Mouse (Mus musculus): ENCODE measurements at regions not wholly inside any gene's neighbourhood (a gene's known extent, or its start where the extent isn't known, plus 50 kb on each side); places are given as distances from the start of the nearest gene placed in this dataset.
A peak's percentile ranks its signal among the peaks of the same experiment; 100 is the strongest.

GRCm38 (mm10) chr14:71211359-71211978 lies 611.8 kb upstream of the Fam160b2 start:
- no peaks in the 10 kb centered on the region for H3K4me1 ChIP-seq (ENCODE audit: control insufficient read depth, insufficient read depth, low read length)
- H3K27ac ChIP-seq (ENCODE audit: insufficient read depth, low read depth, low read length) = no peak overlapping the region
- 96% methylated on average over 3 of the region's 3 CpGs for WGBS
- TF ChIP-seq CTCF (IDR thresholded peaks at IDR 0.05; ENCODE audit: insufficient read depth, low read depth, low read length) = no peak
- no peak overlapping the region for H3K4me3 ChIP-seq (ENCODE audit: insufficient read depth, low read depth, low read length)

DNA sequence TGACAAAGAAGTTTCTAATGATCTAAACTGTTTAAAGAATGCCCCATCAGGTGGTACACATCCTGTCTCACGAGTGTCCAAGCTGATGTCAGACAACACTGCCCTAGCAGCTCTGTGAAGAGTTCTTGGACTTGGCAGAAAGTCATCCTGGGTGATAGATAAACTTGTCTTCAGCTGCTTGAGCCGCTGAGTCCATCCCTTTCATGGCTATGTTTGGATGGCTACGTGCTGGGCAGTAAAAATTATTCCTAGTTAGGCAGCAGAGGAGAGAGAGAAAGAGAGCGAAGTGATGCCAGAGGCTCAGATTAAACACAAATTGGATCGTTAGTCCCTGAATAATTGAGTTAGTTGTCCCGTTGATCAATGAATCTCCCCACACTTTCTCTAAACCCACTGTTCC lies 603.8 kb upstream of the Fam160b2 start:
- H3K4me1 ChIP-seq (ENCODE audit: control insufficient read depth, insufficient read depth, low read length) = peaks cover 5% of the 10 kb centered on the region
- WGBS = 68% methylated on average over 6 of the region's 6 CpGs
- H3K4me3 ChIP-seq (ENCODE audit: insufficient read depth, low read depth, low read length) = no peak overlapping the region
- TF ChIP-seq CTCF (IDR thresholded peaks at IDR 0.05; ENCODE audit: insufficient read depth, low read depth, low read length) = no peak
- H3K27ac ChIP-seq (ENCODE audit: insufficient read depth, low read depth, low read length) = no peak overlapping the region

DNA sequence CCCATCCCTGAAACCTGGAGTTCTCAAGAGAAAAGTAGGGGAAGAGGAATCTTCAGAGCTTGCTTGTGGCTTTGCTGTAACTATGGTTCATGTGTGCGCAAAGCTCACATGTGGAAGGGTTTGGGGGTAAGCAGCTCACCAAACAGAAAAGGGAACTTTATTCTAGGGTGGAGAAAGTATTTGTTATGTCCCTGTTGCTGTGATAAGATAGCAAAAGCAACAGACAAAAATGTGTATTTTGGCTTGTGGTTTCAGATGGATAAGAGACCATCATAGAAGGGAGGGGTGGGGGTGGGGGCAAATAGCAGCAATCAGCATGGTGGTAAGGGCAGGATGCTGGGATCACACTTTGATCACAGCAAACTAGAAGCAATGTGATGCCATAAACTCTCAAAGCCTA lies 601.3 kb upstream of the Fam160b2 start:
- H3K4me1 ChIP-seq (ENCODE audit: control insufficient read depth, insufficient read depth, low read length) = peaks cover 6% of the 10 kb centered on the region
- TF ChIP-seq POLR2A (IDR thresholded peaks at IDR 0.05; ENCODE audit: insufficient read depth, low read depth, low read length) (no peak), CTCF (IDR thresholded peaks at IDR 0.05; ENCODE audit: insufficient read depth, low read depth, low read length) (no peak)
- 100% methylated on average over 1 of the region's 1 CpGs for WGBS
- no peak overlapping the region for H3K4me3 ChIP-seq (ENCODE audit: insufficient read depth, low read depth, low read length)
- H3K27ac ChIP-seq (ENCODE audit: insufficient read depth, low read depth, low read length) = no peak overlapping the region

DNA sequence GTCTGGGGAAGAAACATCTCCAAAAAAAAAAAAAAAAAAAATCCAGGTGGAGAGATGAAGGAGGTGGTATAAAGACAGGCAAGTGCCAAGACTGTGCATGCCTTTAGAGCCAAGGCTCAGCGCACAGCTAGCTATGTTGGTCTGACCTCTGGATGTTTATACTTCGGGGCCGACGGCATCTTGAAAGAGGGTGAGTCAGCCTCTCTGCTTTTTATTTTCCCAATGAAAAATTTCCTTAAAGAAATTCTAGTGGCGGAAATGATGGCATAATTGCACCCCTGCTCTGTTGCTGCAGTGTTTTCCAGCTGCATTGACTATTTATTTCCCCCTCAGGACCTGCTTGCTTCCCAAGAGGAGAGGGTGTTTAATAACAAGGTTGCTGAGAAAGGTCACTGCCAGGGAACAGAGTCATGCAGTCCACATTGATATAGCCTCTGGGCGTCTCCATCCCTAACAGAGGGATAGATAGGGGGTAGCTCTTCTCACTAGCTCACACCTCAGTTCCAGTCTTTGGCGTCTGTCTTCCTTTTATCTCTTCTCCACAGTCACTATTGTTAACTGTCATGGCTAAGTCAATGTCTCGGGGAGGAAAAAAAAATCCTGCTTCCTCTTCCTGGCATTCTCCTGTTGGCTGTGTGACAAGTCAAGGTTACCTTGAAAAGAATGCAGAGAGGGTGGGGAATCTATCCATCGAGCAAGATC lies 599.7 kb upstream of the Fam160b2 start:
- TF ChIP-seq CTCF (IDR thresholded peaks at IDR 0.05; ENCODE audit: insufficient read depth, low read depth, low read length) = no peak
- TF ChIP-seq POLR2A (IDR thresholded peaks at IDR 0.05; ENCODE audit: insufficient read depth, low read depth, low read length) = no peak
- peaks cover 6% of the 10 kb centered on the region for H3K4me1 ChIP-seq (ENCODE audit: control insufficient read depth, insufficient read depth, low read length)
- peak overlapping the region; percentile 78 for H3K27ac ChIP-seq (ENCODE audit: insufficient read depth, low read depth, low read length)
- 22% methylated on average over 9 of the region's 9 CpGs for WGBS
- H3K4me3 ChIP-seq (ENCODE audit: insufficient read depth, low read depth, low read length) = no peak overlapping the region

DNA sequence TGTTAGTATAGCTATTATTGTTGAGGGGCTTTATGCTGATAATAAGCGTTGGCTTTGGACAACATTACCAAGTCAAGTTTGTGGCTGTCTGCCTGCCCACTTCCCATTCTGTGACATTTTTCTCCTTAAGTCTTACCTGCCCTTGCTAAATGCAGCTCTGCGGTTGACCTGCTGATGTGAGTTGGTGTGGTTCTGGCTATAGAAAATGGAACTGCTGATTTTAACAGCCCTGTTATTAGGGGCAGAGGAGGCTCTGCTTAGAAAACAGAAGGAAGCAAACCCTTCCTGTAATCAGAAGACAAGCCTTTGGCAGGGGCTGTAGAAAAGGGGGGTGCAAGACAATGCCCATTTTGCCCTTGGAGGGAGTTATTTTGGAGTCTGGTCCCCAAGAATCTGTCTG lies 594.6 kb upstream of the Fam160b2 start:
- WGBS = 74% methylated on average over 2 of the region's 2 CpGs
- TF ChIP-seq CTCF (IDR thresholded peaks at IDR 0.05; ENCODE audit: insufficient read depth, low read depth, low read length) (no peak), POLR2A (IDR thresholded peaks at IDR 0.05; ENCODE audit: insufficient read depth, low read depth, low read length) (no peak)
- Histone ChIP-seq H3K4me3 (ENCODE audit: insufficient read depth, low read depth, low read length) (no peak overlapping the region), H3K27ac (ENCODE audit: insufficient read depth, low read depth, low read length) (no peak overlapping the region), H3K4me1 (ENCODE audit: control insufficient read depth, insufficient read depth, low read length) (0 out of 2 replicates have a peak, but pooled peaks cover 2% of the 10 kb centered on the region)

DNA sequence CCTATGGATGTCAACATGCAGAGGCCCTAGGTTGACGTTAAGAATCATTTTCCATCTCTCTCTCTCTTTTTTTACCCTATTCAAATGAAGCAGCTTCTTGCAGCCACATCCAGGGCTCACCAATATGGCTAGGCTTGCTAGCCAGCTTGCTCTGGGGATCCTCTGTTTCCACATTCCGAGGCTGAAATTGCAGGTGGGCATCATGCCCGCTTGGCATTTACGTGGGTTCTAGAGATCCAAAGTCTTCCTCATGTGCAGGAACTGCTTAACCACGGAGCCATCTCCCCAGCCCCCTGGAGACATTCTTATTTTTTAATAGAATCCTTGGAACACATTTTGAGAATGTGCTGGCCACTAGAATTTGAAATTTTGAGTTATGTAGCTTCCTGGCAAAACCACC lies 592.9 kb upstream of the Fam160b2 start:
- WGBS = 85% methylated on average over 5 of the region's 5 CpGs
- Histone ChIP-seq H3K4me3 (ENCODE audit: insufficient read depth, low read depth, low read length) (no peak overlapping the region), H3K4me1 (ENCODE audit: control insufficient read depth, insufficient read depth, low read length) (no peaks in the 10 kb centered on the region), H3K27ac (ENCODE audit: insufficient read depth, low read depth, low read length) (no peak overlapping the region)
- TF ChIP-seq POLR2A (IDR thresholded peaks at IDR 0.05; ENCODE audit: insufficient read depth, low read depth, low read length) (no peak), CTCF (IDR thresholded peaks at IDR 0.05; ENCODE audit: insufficient read depth, low read depth, low read length) (no peak)

DNA sequence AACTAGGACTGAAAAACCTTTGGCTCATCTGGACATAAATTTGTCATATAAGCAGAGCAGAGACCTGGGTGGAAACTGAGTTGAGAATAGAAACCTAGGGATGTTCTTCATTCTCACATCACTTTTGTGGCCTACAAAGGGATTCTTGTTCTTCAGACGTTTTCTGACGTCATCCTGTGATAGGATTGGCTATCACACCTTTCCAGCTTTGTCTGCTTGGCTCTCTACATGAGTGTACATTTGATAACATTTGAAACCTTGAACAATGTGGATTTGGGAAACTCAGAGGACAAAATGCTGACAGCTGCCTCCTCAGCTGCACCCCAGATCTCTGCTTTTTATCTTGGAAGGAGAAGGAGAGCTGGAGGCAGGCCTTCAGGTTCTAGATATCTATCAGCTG lies 589.7 kb upstream of the Fam160b2 start:
- Histone ChIP-seq H3K4me1 (ENCODE audit: control insufficient read depth, insufficient read depth, low read length) (no peaks in the 10 kb centered on the region), H3K27ac (ENCODE audit: insufficient read depth, low read depth, low read length) (no peak overlapping the region), H3K4me3 (ENCODE audit: insufficient read depth, low read depth, low read length) (no peak overlapping the region)
- TF ChIP-seq CTCF (IDR thresholded peaks at IDR 0.05; ENCODE audit: insufficient read depth, low read depth, low read length) (no peak), POLR2A (IDR thresholded peaks at IDR 0.05; ENCODE audit: insufficient read depth, low read depth, low read length) (no peak)
- 84% methylated on average over 2 of the region's 2 CpGs for WGBS

DNA sequence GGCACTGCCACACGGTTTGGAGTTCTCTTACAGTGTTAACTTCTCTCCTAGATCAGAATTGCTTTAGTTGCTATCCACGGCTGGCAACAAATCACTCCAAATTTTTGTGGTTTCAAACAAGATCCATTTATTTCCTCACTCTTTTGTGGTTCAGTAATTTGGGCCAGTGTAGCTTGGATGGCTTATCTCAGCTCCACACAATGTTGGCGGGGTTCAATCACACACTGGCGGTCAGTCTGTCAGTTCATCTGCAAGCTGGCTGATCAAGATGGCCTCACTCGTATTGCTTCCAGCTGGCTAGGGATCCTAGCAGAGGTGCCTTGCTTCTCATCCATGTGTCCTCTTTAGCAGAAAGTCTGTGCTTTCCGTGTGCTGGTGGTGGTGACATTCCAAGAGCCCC lies 577.7 kb upstream of the Fam160b2 start:
- no peak overlapping the region for H3K4me3 ChIP-seq (ENCODE audit: insufficient read depth, low read depth, low read length)
- WGBS = 81% methylated on average over 6 of the region's 6 CpGs
- H3K4me1 ChIP-seq (ENCODE audit: control insufficient read depth, insufficient read depth, low read length) = no peaks in the 10 kb centered on the region
- H3K27ac ChIP-seq (ENCODE audit: insufficient read depth, low read depth, low read length) = no peak overlapping the region
- TF ChIP-seq CTCF (IDR thresholded peaks at IDR 0.05; ENCODE audit: insufficient read depth, low read depth, low read length) (no peak), POLR2A (IDR thresholded peaks at IDR 0.05; ENCODE audit: insufficient read depth, low read depth, low read length) (no peak)

GRCm38 (mm10) chr14:71174175-71174574 lies 574.5 kb upstream of the Fam160b2 start:
- TF ChIP-seq CTCF (IDR thresholded peaks at IDR 0.05; ENCODE audit: insufficient read depth, low read depth, low read length) = no peak
- 84% methylated on average over 2 of the region's 2 CpGs for WGBS
- no peaks in the 10 kb centered on the region for H3K4me1 ChIP-seq (ENCODE audit: control insufficient read depth, insufficient read depth, low read length)
- H3K4me3 ChIP-seq (ENCODE audit: insufficient read depth, low read depth, low read length) = no peak overlapping the region
- no peak overlapping the region for H3K27ac ChIP-seq (ENCODE audit: insufficient read depth, low read depth, low read length)
